Comparison of ENCODE assay signal across 8 mouse cellular contexts in genomic region chr17:5934554-5935324, GRCm38 (mm10). TPM values are rescaled to one million over a fixed set of nuclear protein-coding genes. Genes with fewer than 3 reads are reported as not detected.
DNase-seq lines count a peak whose midpoint lies in the region; ATAC-seq lines count a peak whose summit lies in the region.

No protein-coding gene starts in this region.

- H3K36me3 ChIP-seq in embryonic facial prominence, embryonic 12.5 days = peaks cover 11% of the 10 kb centered on the region; the same call in 1 of the 2 replicates
- 0 out of 2 replicates have a peak, but pooled peaks cover 2% of the 10 kb centered on the region for H3K36me3 ChIP-seq in heart, embryonic 11.5 days (ENCODE audit: control insufficient read depth, insufficient read depth, low read length)
- H3K36me3 ChIP-seq in kidney, embryonic 14.5 days (ENCODE audit: control insufficient read depth, insufficient read depth, low read length) = peaks cover 9% of the 10 kb centered on the region
- H3K36me3 ChIP-seq in lung, embryonic 16.5 days (ENCODE audit: control insufficient read depth, insufficient read depth, low read length) = no peaks in the 10 kb centered on the region; the same call in 1 of the 2 replicates

- H3K4me1 ChIP-seq in embryonic facial prominence, embryonic 12.5 days = peaks cover 12% of the 10 kb centered on the region
- peaks cover 4% of the 10 kb centered on the region; the same call in 1 of the 2 replicates for H3K4me1 ChIP-seq in heart, embryonic 11.5 days (ENCODE audit: control insufficient read depth, insufficient read depth, low read length)
- H3K4me1 ChIP-seq in kidney, embryonic 14.5 days (ENCODE audit: control insufficient read depth, insufficient read depth, low read length) = peaks cover 16% of the 10 kb centered on the region; the same call in 1 of the 2 replicates
- H3K4me1 ChIP-seq in lung, embryonic 16.5 days (replicated peaks; ENCODE audit: control insufficient read depth, insufficient read depth, low read length) = peaks cover 6% of the 10 kb centered on the region

- peak overlapping the region; percentile 58 for H3K4me2 ChIP-seq in embryonic facial prominence, embryonic 12.5 days (replicated peaks)
- peak overlapping the region; percentile 70 for H3K4me2 ChIP-seq in heart, embryonic 11.5 days
- peak overlapping the region; percentile 76 for H3K4me2 ChIP-seq in kidney, embryonic 14.5 days (replicated peaks; ENCODE audit: low read depth, low read length)
- peak overlapping the region; percentile 59 for H3K4me2 ChIP-seq in lung, embryonic 16.5 days (ENCODE audit: low read depth, low read length)

- ATAC-seq in embryonic facial prominence, embryonic 12.5 days (ENCODE audit: insufficient number of reproducible peaks, insufficient read depth, low FRiP score, low TSS enrichment) = peak; percentile 70
- ATAC-seq in heart, embryonic 11.5 days (replicated peaks; ENCODE audit: insufficient number of reproducible peaks, low FRiP score, low TSS enrichment) = peak; percentile 90
- ATAC-seq in kidney, embryonic 14.5 days (ENCODE audit: low FRiP score, low TSS enrichment) = peak; percentile 93
- ATAC-seq in lung, embryonic 16.5 days (ENCODE audit: low read depth) = peak; percentile 94
- ATAC-seq in neutrophil, adult 5-6 weeks (ENCODE audit: extremely low read depth, insufficient number of reproducible peaks, low FRiP score, poor library complexity, severe bottlenecking) = peak; percentile 86

- peak overlapping the region; percentile 32 for H3K4me3 ChIP-seq in embryonic facial prominence, embryonic 12.5 days
- peak overlapping the region; percentile 37 for H3K4me3 ChIP-seq in heart, embryonic 11.5 days (ENCODE audit: low read depth, low read length)
- H3K4me3 ChIP-seq in kidney, embryonic 14.5 days (ENCODE audit: low read length) = peak overlapping the region; percentile 37
- peak overlapping the region; percentile 41 for H3K4me3 ChIP-seq in lung, embryonic 16.5 days (ENCODE audit: low read length)

- H3K27ac ChIP-seq in embryonic facial prominence, embryonic 12.5 days = 0 out of 2 replicates have a peak overlapping the region, but pooled peaks have one; percentile 26
- no peak overlapping the region for H3K27ac ChIP-seq in heart, embryonic 11.5 days (ENCODE audit: low read depth, low read length)
- no peak overlapping the region for H3K27ac ChIP-seq in kidney, embryonic 14.5 days (ENCODE audit: low read depth, low read length)
- no peak overlapping the region for H3K27ac ChIP-seq in lung, embryonic 16.5 days (ENCODE audit: low read length)

- H3K27me3 ChIP-seq in embryonic facial prominence, embryonic 12.5 days = peaks cover 4% of the 10 kb centered on the region; the same call in 1 of the 2 replicates
- H3K27me3 ChIP-seq in heart, embryonic 11.5 days (ENCODE audit: control insufficient read depth, insufficient read depth, low read length) = peaks cover 3% of the 10 kb centered on the region
- H3K27me3 ChIP-seq in kidney, embryonic 14.5 days (ENCODE audit: control insufficient read depth, insufficient read depth, low read length) = no peaks in the 10 kb centered on the region
- H3K27me3 ChIP-seq in lung, embryonic 16.5 days (ENCODE audit: control insufficient read depth, insufficient read depth, low read depth, low read length) = peaks cover under 1% of the 10 kb centered on the region

- 1% methylated on average over 30 of the region's 30 CpGs for WGBS in embryonic facial prominence, embryonic 12.5 days
- 3% methylated on average over 30 of the region's 30 CpGs for WGBS in heart, embryonic 11.5 days (ENCODE audit: insufficient replicate concordance)
- 2% methylated on average over 30 of the region's 30 CpGs for WGBS in kidney, embryonic 14.5 days
- WGBS in lung, embryonic 16.5 days = under 1% methylated on average over 30 of the region's 30 CpGs

- DNase-seq in CD8-positive naive resting alpha-beta T cell, adult 2 months (ENCODE audit: low read depth in 2 of 2, low spot score in 2 of 2) = peak; percentile 30 to 40
- DNase-seq in adrenal gland, postnatal 25 days = peak; percentile 81
- peak; percentile 80 for DNase-seq in thymus, postnatal 10 days (ENCODE audit: low spot score in 2 of 2)

- H3K9me3 ChIP-seq in embryonic facial prominence, embryonic 12.5 days = no peaks in the 10 kb centered on the region
- H3K9me3 ChIP-seq in heart, embryonic 11.5 days (replicated peaks; ENCODE audit: control insufficient read depth, low read length) = no peaks in the 10 kb centered on the region
- H3K9me3 ChIP-seq in kidney, embryonic 14.5 days (ENCODE audit: control insufficient read depth, low read length) = no peaks in the 10 kb centered on the region
- H3K9me3 ChIP-seq in lung, embryonic 16.5 days (ENCODE audit: control insufficient read depth, low read length) = no peaks in the 10 kb centered on the region

- H3K9ac ChIP-seq in embryonic facial prominence, embryonic 12.5 days = peak overlapping the region; percentile 55
- peak overlapping the region; percentile 53 for H3K9ac ChIP-seq in heart, embryonic 11.5 days (ENCODE audit: low read depth, low read length)
- H3K9ac ChIP-seq in kidney, embryonic 14.5 days (ENCODE audit: low read depth, low read length) = peak overlapping the region; percentile 57
- H3K9ac ChIP-seq in lung, embryonic 16.5 days (ENCODE audit: low read length) = peak overlapping the region; percentile 56

RNA-seq across cellular contexts. Expression of gene Synj2, which starts 6.3 kb away (rescaled TPM):
- total RNA-seq in adrenal gland, postnatal 25 days (2021) = 11.4 and 11.9 TPM in 2 replicates
- polyA plus RNA-seq in embryonic facial prominence, embryonic 12.5 days (2016; fragmentation: Nextera tagmentation; extraction: Ambion mirVana) = 2.5 and 2.6 TPM in 2 replicates
- polyA plus RNA-seq in heart, embryonic 11.5 days (2014; fragmentation: Nextera tagmentation; extraction: Ambion mirVana) = 3.0 and 3.3 TPM in 2 replicates
- polyA plus RNA-seq in kidney, embryonic 14.5 days (2014; fragmentation: Nextera tagmentation; extraction: Ambion mirVana) = 2.9 and 4.3 TPM in 2 replicates
- polyA plus RNA-seq in lung, embryonic 16.5 days (2015; fragmentation: Nextera tagmentation; extraction: Ambion mirVana) = 2.5 and 3.2 TPM in 2 replicates
- 6.6 and 8.7 TPM in 2 replicates for total RNA-seq in neutrophil, adult 5-6 weeks (2017)
